Comparison of ENCODE assay signal across 12 mouse cellular contexts in the genomic region with DNA sequence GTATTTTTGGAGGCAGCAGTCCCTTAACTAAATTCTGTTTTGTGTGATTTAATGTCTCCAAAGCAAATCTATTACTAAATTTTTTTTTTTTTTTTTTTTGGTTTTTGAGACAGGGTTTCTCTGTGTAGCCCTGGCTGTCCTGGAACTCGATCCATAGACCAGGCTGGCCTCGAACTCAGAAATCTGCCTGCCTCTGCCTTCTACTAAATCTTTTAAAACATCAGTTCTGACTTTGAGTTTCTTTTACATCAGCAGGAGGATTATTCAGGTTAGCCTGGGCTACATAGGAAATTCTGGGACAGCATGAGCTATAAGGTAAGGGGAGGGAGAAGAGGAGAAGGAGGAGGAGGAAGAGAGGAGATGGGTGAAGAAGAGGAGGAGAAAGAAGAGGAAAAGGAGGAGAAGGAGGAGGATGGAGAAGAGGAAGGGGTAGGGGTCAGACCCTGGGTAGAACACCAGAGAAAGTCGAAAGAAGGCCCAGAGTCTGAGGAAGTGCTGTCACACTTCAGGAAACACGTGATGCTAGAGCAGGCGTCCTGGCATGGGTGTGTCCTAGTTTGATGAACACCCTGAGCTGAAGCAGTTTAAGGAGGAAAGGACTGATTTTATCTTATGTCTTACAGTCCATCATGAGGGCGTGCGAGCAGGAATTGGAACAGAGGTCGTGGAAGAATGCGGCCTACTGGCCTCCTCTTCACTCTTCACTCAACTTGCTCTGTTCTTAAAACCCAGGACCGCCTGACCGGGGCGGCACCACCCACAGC. TPM values are rescaled to one million over a fixed set of nuclear protein-coding genes. Genes with fewer than 3 reads are reported as not detected.
DNase-seq lines count a peak whose midpoint lies in the region; ATAC-seq lines count a peak whose summit lies in the region.
"Had no signal": no experiment of that assay in that cellular context is flagged by ENCODE, and none has a peak within 500 bp of the region (broad histone marks: within the 10 kb centered on the region; RNA-seq: fewer than 3 reads in every experiment).

No protein-coding gene starts in this region.

- H3K4me2 ChIP-seq in forebrain, embryonic 14.5 days (ENCODE audit: low read length), result no peak overlapping the region
- H3K4me2 ChIP-seq in hindbrain, embryonic 13.5 days, result no peak overlapping the region
- H3K4me2 ChIP-seq: forebrain, embryonic 12.5 days; limb, embryonic 13.5 days had no signal

- H3K27ac ChIP-seq in forebrain, embryonic 14.5 days (ENCODE audit: low read depth, low read length), result no peak overlapping the region
- H3K27ac ChIP-seq in hindbrain, embryonic 13.5 days, result no peak overlapping the region
- H3K27ac ChIP-seq: forebrain, embryonic 12.5 days; limb, embryonic 13.5 days had no signal

- DNase-seq in thymus, adult 18-20 months, result peak; percentile 41 to 65
- DNase-seq in thymus, postnatal 10 days (ENCODE audit: low spot score in 2 of 2), result no peak
- DNase-seq in forebrain, embryonic 14.5 days (ENCODE audit: low spot score), result no peak
- DNase-seq in cerebellum, postnatal 36 days, result no peak
- no peak for DNase-seq in cerebellum, adult 18-20 months
- DNase-seq: cerebellum, adult 8-10 months; kidney, postnatal 14 days had no signal

- peak; percentile 89 for ATAC-seq in erythroblast, adult 5-6 weeks (replicated peaks; ENCODE audit: low FRiP score, poor library complexity, severe bottlenecking)
- ATAC-seq in megakaryocyte, adult 5-6 weeks (ENCODE audit: poor library complexity, severe bottlenecking), result peak; percentile 95
- no peak for ATAC-seq in forebrain, embryonic 14.5 days
- no peak for ATAC-seq in hindbrain, embryonic 13.5 days (ENCODE audit: low FRiP score)

- no peaks in the 10 kb centered on the region for H3K9me3 ChIP-seq in forebrain, embryonic 14.5 days (replicated peaks; ENCODE audit: control insufficient read depth, low read length)
- no peaks in the 10 kb centered on the region for H3K9me3 ChIP-seq in hindbrain, embryonic 13.5 days
- H3K9me3 ChIP-seq: forebrain, embryonic 12.5 days; limb, embryonic 13.5 days had no signal

- H3K4me1 ChIP-seq in forebrain, embryonic 14.5 days (ENCODE audit: control insufficient read depth, insufficient read depth, low read length), result no peaks in the 10 kb centered on the region
- peaks cover 7% of the 10 kb centered on the region for H3K4me1 ChIP-seq in hindbrain, embryonic 13.5 days (replicated peaks)
- H3K4me1 ChIP-seq: limb, embryonic 13.5 days had no signal

- 92% methylated on average over 12 of the region's 12 CpGs for WGBS in forebrain, embryonic 14.5 days
- WGBS in hindbrain, embryonic 13.5 days, result 87% methylated on average over 12 of the region's 12 CpGs

- H3K36me3 ChIP-seq in forebrain, embryonic 14.5 days (ENCODE audit: control insufficient read depth, insufficient read depth, low read length), result no peaks in the 10 kb centered on the region
- no peaks in the 10 kb centered on the region for H3K36me3 ChIP-seq in hindbrain, embryonic 13.5 days
- H3K36me3 ChIP-seq: forebrain, embryonic 12.5 days; limb, embryonic 13.5 days had no signal

- H3K9ac ChIP-seq in forebrain, embryonic 14.5 days (ENCODE audit: low read length), result no peak overlapping the region
- no peak overlapping the region for H3K9ac ChIP-seq in hindbrain, embryonic 13.5 days
- H3K9ac ChIP-seq: forebrain, embryonic 12.5 days; limb, embryonic 13.5 days had no signal

- H3K4me3 ChIP-seq in forebrain, embryonic 14.5 days (ENCODE audit: low read depth, low read length), result no peak overlapping the region
- no peak overlapping the region for H3K4me3 ChIP-seq in hindbrain, embryonic 13.5 days
- H3K4me3 ChIP-seq: forebrain, embryonic 12.5 days; limb, embryonic 13.5 days had no signal

- H3K27me3 ChIP-seq in forebrain, embryonic 14.5 days (replicated peaks; ENCODE audit: control insufficient read depth, insufficient read depth, low read length), result peaks cover 23% of the 10 kb centered on the region
- H3K27me3 ChIP-seq in hindbrain, embryonic 13.5 days, result peaks cover 35% of the 10 kb centered on the region

RNA-seq across cellular contexts. Expression of a gene that starts 5.5 kb away (rescaled TPM):
- 266 and 278 TPM in 2 replicates for total RNA-seq in erythroblast, adult 5-6 weeks (2015; ENCODE audit: low replicate concordance)
- total RNA-seq in erythroblast, adult 5-6 weeks (2017; ENCODE audit: low replicate concordance), result 348 and 360 TPM in 2 replicates
- total RNA-seq in megakaryocyte, adult 5-6 weeks (2015), result 79.7 and 91.7 TPM in 2 replicates
- 74.0 and 79.3 TPM in 2 replicates for total RNA-seq in megakaryocyte, adult 5-6 weeks (2017)
- polyA plus RNA-seq in forebrain, embryonic 14.5 days (2014; fragmentation: Nextera tagmentation; extraction: Ambion mirVana), result 0.71 and 1.1 TPM in 2 replicates
- polyA plus RNA-seq in hindbrain, embryonic 13.5 days (2015; fragmentation: Nextera tagmentation; extraction: Ambion mirVana), result 1.2 and 1.4 TPM in 2 replicates

RNA-seq across cellular contexts. Expression of a gene that starts 21.4 kb away (rescaled TPM):
- total RNA-seq in erythroblast, adult 5-6 weeks (2015; ENCODE audit: low replicate concordance), result 0.21 TPM in 1 of 2 replicates, not detected in the other
- 0.70 TPM in 1 of 2 replicates, not detected in the other for total RNA-seq in erythroblast, adult 5-6 weeks (2017; ENCODE audit: low replicate concordance)
- 0.11 TPM in 1 of 2 replicates, not detected in the other for total RNA-seq in megakaryocyte, adult 5-6 weeks (2015)
- total RNA-seq in megakaryocyte, adult 5-6 weeks (2017), result 0.04 and 0.08 TPM in 2 replicates
- polyA plus RNA-seq in forebrain, embryonic 14.5 days (2014; fragmentation: Nextera tagmentation; extraction: Ambion mirVana), result 5.4 and 6.9 TPM in 2 replicates
- polyA plus RNA-seq in hindbrain, embryonic 13.5 days (2015; fragmentation: Nextera tagmentation; extraction: Ambion mirVana), result 6.7 and 7.3 TPM in 2 replicates

Comparison
In these comparisons a context has a peak if more than half of its experiments do, and no peak if none do; other contexts are left out.
1. DNase-seq: peak in thymus, adult 18-20 months (2 of 2); none in thymus, postnatal 10 days (0 of 2), forebrain, embryonic 14.5 days (single experiment), cerebellum, postnatal 36 days (0 of 2) and cerebellum, adult 18-20 months (0 of 2).
2. ATAC-seq: peak in erythroblast, adult 5-6 weeks (single experiment) and megakaryocyte, adult 5-6 weeks (single experiment); none in forebrain, embryonic 14.5 days (single experiment) and hindbrain, embryonic 13.5 days (single experiment).